Mouse (Mus musculus): Measurements from ENCODE around the gene Teddm1a. TPM values are rescaled to one million over a fixed set of nuclear protein-coding genes. Genes with fewer than 3 reads are reported as not detected.
A peak's percentile ranks its signal among the peaks of the same experiment; 100 is the strongest.

Gene Teddm1a
- polyA plus RNA-seq, 1 experiment from 2014 or later = not detected

DNA sequence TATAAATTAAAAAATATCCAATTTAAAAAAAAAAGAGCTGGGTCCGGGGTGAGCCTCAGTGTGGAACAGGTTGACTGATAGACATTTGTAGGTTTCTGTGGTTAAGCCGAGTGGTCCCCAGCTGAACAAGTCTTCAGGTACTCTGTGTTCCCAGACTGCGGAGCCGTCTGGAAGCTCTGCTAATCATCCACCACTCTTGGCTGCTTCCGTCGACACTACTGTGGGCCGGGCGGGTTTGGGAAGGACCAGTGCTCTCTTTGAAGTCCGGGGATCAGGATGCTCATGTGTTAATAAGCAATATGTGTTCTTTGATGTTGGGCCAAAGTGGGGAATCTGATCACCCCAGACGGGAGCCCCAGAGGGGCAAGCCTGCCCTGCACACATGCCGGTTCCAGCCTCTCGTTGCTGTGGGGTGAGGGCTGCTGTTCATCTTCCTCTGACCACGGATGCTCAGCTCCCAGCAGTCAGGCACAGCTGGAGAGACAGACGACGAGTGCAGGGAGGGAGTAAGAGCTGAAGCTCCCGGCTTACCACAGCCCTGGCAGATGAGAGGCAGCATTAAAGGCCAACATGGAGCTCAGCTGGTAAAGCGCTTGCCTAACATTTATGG is 5.4 kb upstream of the Teddm1a start:
- H3K4me3 ChIP-seq (ENCODE audit: low read depth, low read length) = no peak overlapping the region
- H3K4me2 ChIP-seq (ENCODE audit: low read depth, low read length) = no peak overlapping the region
- H3K4me1 ChIP-seq (ENCODE audit: control insufficient read depth, insufficient read depth, low read length) = no peaks in the 10 kb centered on the region
- H3K9me3 ChIP-seq (ENCODE audit: control insufficient read depth, low read length) = no peaks in the 10 kb centered on the region
- WGBS = 43% methylated on average over 17 of the region's 17 CpGs
- ATAC-seq (ENCODE audit: low read depth) = peak; percentile 44; the same call in 1 of the 2 replicates
- H3K27ac ChIP-seq (ENCODE audit: low read depth, low read length) = no peak overlapping the region
- H3K27me3 ChIP-seq (ENCODE audit: control insufficient read depth, insufficient read depth, low read length) = no peaks in the 10 kb centered on the region
- H3K9ac ChIP-seq (replicated peaks; ENCODE audit: low read depth, low read length) = 0 out of 2 replicates have a peak overlapping the region, but pooled peaks have one; percentile 2
- no peaks in the 10 kb centered on the region for H3K36me3 ChIP-seq (ENCODE audit: control insufficient read depth, insufficient read depth, low read length)

DNA sequence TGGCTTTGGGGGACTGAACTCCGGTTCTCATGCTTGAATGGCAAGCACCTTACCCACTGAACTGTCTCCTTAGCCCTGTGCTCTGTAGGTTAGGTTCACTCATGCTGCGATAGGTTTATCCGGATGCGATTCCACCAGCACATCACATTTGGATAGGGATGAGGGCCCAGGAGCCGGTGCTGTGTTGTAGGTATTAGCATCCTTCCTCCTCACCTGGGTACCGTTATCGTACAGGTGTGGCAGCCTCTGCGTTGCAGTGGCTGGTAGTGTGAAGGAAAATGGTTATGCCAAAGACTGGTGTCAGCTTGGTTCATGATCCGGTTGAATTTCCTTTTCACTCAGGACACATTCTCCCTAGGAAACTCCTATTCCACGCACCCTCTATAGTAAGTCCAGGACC is 1.4 kb upstream of the Teddm1a start:
- H3K36me3 ChIP-seq (ENCODE audit: control insufficient read depth, insufficient read depth, low read length) = no peaks in the 10 kb centered on the region

DNA sequence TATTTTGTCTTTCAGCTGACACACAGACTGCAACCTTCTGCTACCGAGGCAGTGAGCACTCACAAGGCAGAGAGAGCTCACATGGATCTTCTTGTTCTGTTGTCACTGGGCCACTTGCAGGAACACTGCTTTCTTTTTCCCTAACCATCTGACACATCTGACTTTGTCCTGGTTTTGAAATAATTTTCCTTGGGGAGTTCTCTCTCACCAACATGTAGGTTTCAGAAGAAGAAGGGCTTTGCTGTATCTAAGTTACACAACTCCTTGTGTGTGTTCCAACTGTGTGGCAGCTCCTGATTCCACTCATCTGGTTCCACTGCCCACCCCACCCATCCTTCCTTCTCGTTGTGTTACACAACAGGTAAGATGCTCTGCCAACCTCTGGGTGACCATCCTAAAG is 2.2 kb downstream of the Teddm1a start:
- no peak for ATAC-seq (ENCODE audit: low read depth)
- Histone ChIP-seq H3K27ac (ENCODE audit: low read depth, low read length) (no peak overlapping the region), H3K9me3 (ENCODE audit: control insufficient read depth, low read length) (no peaks in the 10 kb centered on the region), H3K4me3 (ENCODE audit: low read depth, low read length) (no peak overlapping the region), H3K9ac (replicated peaks; ENCODE audit: low read depth, low read length) (no peak overlapping the region), H3K36me3 (ENCODE audit: control insufficient read depth, insufficient read depth, low read length) (no peaks in the 10 kb centered on the region), H3K4me2 (ENCODE audit: low read depth, low read length) (no peak overlapping the region), H3K27me3 (ENCODE audit: control insufficient read depth, insufficient read depth, low read length) (no peaks in the 10 kb centered on the region), H3K4me1 (ENCODE audit: control insufficient read depth, insufficient read depth, low read length) (no peaks in the 10 kb centered on the region; the same call in 1 of the 2 replicates)
- 76% methylated on average over 2 of the region's 2 CpGs for WGBS

More for the DNA sequence above, 1.4 kb upstream of the Teddm1a start:
- H3K9ac ChIP-seq (replicated peaks; ENCODE audit: low read depth, low read length) = no peak overlapping the region
- WGBS = 97% methylated on average over 10 of the region's 10 CpGs
- H3K27ac ChIP-seq (ENCODE audit: low read depth, low read length) = no peak overlapping the region
- H3K27me3 ChIP-seq (ENCODE audit: control insufficient read depth, insufficient read depth, low read length) = no peaks in the 10 kb centered on the region
- no peak overlapping the region for H3K4me2 ChIP-seq (ENCODE audit: low read depth, low read length)
- H3K4me3 ChIP-seq (ENCODE audit: low read depth, low read length) = no peak overlapping the region
- no peak for ATAC-seq (ENCODE audit: low read depth)
- H3K9me3 ChIP-seq (ENCODE audit: control insufficient read depth, low read length) = no peaks in the 10 kb centered on the region
- no peaks in the 10 kb centered on the region for H3K4me1 ChIP-seq (ENCODE audit: control insufficient read depth, insufficient read depth, low read length)

DNA sequence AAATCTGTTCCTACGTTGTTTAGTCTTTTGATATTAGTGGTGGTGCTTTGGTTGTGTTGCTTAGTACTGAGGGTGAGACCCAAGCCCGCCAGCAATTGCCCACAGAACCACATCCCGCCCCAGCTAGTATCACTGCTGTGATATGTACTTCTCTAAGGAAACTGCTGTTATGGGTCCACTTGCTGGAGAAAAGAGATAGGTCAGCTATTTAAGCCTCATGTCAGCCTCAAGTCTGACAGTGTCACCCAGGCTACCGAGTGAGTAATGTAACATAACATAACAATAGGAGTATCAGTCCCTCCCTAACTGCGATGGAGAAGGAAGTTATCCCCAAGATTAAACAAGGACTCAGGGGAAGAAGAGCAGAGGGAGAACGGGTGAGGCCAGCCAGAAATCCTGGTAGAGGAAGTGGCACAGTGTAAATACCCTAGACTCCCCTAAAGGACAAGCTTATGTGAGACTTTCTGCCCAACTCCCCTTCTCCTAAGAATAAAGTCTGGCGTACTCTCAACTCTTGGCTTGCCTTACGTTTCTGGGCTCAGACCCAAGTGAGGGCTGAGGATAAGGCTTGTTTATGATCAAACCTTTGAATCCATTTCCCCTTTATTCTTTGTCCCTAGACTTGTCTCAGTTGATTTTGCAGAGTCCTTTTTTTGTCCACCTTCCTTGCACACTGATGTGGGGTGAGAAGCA is 2.8 kb downstream of the Teddm1a start:
- H3K27ac ChIP-seq (ENCODE audit: low read depth, low read length) = no peak overlapping the region
- no peaks in the 10 kb centered on the region for H3K36me3 ChIP-seq (ENCODE audit: control insufficient read depth, insufficient read depth, low read length)
- no peaks in the 10 kb centered on the region for H3K27me3 ChIP-seq (ENCODE audit: control insufficient read depth, insufficient read depth, low read length)
- no peak overlapping the region for H3K4me2 ChIP-seq (ENCODE audit: low read depth, low read length)
- H3K9me3 ChIP-seq (ENCODE audit: control insufficient read depth, low read length) = no peaks in the 10 kb centered on the region
- H3K4me3 ChIP-seq (ENCODE audit: low read depth, low read length) = no peak overlapping the region
- 66% methylated on average over 8 of the region's 8 CpGs for WGBS
- H3K4me1 ChIP-seq (ENCODE audit: control insufficient read depth, insufficient read depth, low read length) = peaks cover 2% of the 10 kb centered on the region; the same call in 1 of the 2 replicates
- no peak for ATAC-seq (ENCODE audit: low read depth)
- H3K9ac ChIP-seq (replicated peaks; ENCODE audit: low read depth, low read length) = no peak overlapping the region

DNA sequence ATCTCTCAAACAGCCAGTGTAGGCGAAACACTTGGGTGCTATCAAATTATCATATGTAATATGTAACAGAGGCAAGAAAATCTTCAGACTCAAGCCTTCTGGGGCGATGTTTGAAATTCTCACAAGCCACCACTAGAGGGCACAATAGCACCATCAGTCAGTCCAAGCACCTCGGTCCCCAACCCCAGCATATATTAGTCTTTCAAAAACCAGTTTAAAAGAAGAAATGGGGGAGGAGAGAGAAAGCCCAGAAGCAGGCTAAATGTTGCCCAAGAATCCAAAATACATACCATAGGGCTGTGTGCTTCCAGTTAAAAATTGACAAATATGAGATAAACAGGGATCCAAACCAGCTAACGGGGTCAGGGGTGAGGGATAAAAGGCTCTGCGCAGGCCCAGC is 3.4 kb downstream of the Teddm1a start:
- Histone ChIP-seq H3K4me1 (ENCODE audit: control insufficient read depth, insufficient read depth, low read length) (peaks cover 2% of the 10 kb centered on the region; the same call in 1 of the 2 replicates), H3K9ac (replicated peaks; ENCODE audit: low read depth, low read length) (no peak overlapping the region), H3K4me2 (ENCODE audit: low read depth, low read length) (no peak overlapping the region), H3K36me3 (ENCODE audit: control insufficient read depth, insufficient read depth, low read length) (no peaks in the 10 kb centered on the region), H3K9me3 (ENCODE audit: control insufficient read depth, low read length) (no peaks in the 10 kb centered on the region), H3K27me3 (ENCODE audit: control insufficient read depth, insufficient read depth, low read length) (no peaks in the 10 kb centered on the region), H3K27ac (ENCODE audit: low read depth, low read length) (no peak overlapping the region), H3K4me3 (ENCODE audit: low read depth, low read length) (no peak overlapping the region)
- ATAC-seq (ENCODE audit: low read depth) = no peak
- 37% methylated on average over 5 of the region's 5 CpGs for WGBS

DNA sequence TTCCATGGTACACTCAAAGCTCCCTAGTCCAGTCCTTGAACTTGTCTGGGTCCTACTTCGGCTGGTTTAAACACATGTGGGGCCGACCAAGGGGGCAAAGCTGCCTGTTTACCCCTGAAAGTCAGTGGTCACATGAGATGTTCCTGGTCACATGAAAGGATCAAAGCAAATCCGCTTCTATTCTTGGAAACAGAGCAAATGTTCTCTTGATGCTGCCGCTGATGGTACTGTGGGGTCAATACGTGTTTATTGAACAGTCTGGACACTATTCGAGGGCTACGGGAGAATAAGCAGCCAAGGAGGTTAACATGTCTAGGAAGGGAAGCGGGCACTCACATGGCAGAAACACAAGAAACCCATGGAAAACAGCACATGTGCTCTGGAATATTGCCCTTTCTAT is 5.7 kb downstream of the Teddm1a start:
- Histone ChIP-seq H3K9me3 (ENCODE audit: control insufficient read depth, low read length) (no peaks in the 10 kb centered on the region), H3K4me2 (ENCODE audit: low read depth, low read length) (no peak overlapping the region), H3K27me3 (ENCODE audit: control insufficient read depth, insufficient read depth, low read length) (no peaks in the 10 kb centered on the region), H3K9ac (replicated peaks; ENCODE audit: low read depth, low read length) (no peak overlapping the region), H3K4me3 (ENCODE audit: low read depth, low read length) (no peak overlapping the region), H3K4me1 (ENCODE audit: control insufficient read depth, insufficient read depth, low read length) (peaks cover 12% of the 10 kb centered on the region), H3K27ac (ENCODE audit: low read depth, low read length) (no peak overlapping the region), H3K36me3 (ENCODE audit: control insufficient read depth, insufficient read depth, low read length) (no peaks in the 10 kb centered on the region)
- ATAC-seq (ENCODE audit: low read depth) = no peak
- 89% methylated on average over 8 of the region's 8 CpGs for WGBS

DNA sequence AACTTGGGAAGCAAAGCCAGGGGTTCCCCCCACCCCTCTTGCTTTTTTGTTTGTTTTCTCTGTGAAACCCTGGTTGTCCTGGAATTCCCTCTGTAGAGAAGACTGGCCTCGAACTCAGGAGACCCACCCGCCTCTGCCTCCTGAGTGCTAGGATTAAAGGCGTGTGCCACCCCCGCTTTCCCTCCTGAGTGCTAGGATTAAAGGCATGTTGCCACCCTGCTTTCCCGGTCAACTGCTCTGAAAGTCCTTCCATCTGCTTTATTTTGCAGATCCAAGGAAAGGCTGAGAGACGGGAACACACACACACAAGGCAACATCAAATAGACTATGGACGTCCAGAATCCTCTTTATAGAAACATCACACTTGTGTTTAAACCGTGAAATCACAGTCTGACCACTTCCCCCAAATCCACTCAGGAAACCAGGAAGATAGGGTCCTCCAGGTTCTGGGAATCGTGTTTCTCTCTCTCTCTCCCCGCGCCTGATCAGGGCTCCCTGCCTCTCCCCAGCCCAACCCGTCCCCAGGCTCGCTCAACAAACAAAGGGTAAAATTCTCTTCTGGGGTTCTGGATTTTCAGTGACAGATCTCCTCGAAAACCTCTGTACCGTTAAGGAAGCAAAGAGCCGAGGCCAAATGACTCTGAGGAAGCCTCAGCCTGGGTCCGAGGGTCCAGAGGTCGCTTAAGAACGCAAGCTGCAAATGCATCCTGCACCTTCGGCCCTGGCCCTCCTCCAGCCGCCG is 7.6 kb downstream of the Teddm1a start:
- peaks cover 22% of the 10 kb centered on the region for H3K4me1 ChIP-seq (ENCODE audit: control insufficient read depth, insufficient read depth, low read length)

DNA sequence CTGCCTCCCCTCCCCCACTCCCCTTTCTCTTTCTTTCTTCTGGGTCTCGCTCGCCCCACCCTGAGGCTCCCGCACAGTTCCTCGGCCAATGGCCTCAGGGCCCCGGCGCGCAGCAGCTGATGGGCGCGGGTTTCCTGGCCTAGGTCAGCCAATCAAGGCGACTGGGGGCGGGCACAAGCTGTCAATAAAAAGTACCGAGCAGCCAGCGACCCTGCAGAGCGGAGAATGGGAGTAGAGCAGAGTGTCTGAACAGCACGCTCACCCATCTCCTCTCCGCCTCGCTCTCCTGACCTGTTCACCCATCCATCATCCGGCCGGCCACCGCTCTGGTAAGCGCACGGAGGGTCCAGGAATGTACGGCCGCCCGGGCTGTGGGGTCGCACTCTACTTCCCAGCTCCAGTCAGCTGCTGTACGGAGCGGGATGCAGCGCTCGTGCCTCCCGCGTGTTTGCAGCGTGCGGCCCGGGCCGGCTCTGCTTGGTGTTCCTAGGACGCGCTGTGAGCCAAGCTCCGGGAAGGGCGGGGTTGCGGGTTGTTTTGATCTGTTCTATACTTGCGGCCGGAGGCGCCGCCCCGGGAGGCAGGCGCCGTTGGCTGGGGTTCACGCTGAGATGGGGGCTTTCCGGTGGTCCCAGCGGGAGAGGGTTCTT is 8.3 kb downstream of the Teddm1a start, which contains the start of the genes Glul and Teddm2:
TSS of gene Glul (plus strand) at position 214 of the 650 bp plus-strand sequence.
TSS of gene Teddm2 (minus strand) at position 498 of the 650 bp plus-strand sequence.
- ATAC-seq (ENCODE audit: low read depth) = peak; percentile 98
- no peaks in the 10 kb centered on the region for H3K9me3 ChIP-seq (ENCODE audit: control insufficient read depth, low read length)
- peaks cover 22% of the 10 kb centered on the region for H3K4me1 ChIP-seq (ENCODE audit: control insufficient read depth, insufficient read depth, low read length)
- peak within 1 kb of the TSS; percentile 93 for H3K4me2 ChIP-seq (ENCODE audit: low read depth, low read length)
- H3K27me3 ChIP-seq (ENCODE audit: control insufficient read depth, insufficient read depth, low read length) = no peaks in the 10 kb centered on the region
- H3K4me3 ChIP-seq (ENCODE audit: low read depth, low read length) = peak within 1 kb of the TSS; percentile 95
- peak within 1 kb of the TSS; percentile 90 for H3K9ac ChIP-seq (replicated peaks; ENCODE audit: low read depth, low read length)
- H3K27ac ChIP-seq (ENCODE audit: low read depth, low read length) = peak within 1 kb of the TSS; percentile 98
- peaks cover 14% of the 10 kb centered on the region; the same call in 1 of the 2 replicates for H3K36me3 ChIP-seq (ENCODE audit: control insufficient read depth, insufficient read depth, low read length)
- WGBS = under 1% methylated on average over 49 of the region's 51 CpGs

More for the DNA sequence above, 7.6 kb downstream of the Teddm1a start:
- peak; percentile 54 for ATAC-seq (ENCODE audit: low read depth)
- Histone ChIP-seq H3K27me3 (ENCODE audit: control insufficient read depth, insufficient read depth, low read length) (no peaks in the 10 kb centered on the region), H3K9me3 (ENCODE audit: control insufficient read depth, low read length) (no peaks in the 10 kb centered on the region), H3K4me3 (ENCODE audit: low read depth, low read length) (peak overlapping the region; percentile 95), H3K4me2 (ENCODE audit: low read depth, low read length) (peak overlapping the region; percentile 93), H3K9ac (replicated peaks; ENCODE audit: low read depth, low read length) (peak overlapping the region; percentile 90), H3K36me3 (ENCODE audit: control insufficient read depth, insufficient read depth, low read length) (peaks cover 14% of the 10 kb centered on the region; the same call in 1 of the 2 replicates), H3K27ac (ENCODE audit: low read depth, low read length) (peak overlapping the region; percentile 98)
- WGBS = 17% methylated on average over 22 of the region's 22 CpGs
